Mouse (Mus musculus) macrophage (primary cell): ENCODE results near the gene Kxd1. TPM values are rescaled to one million over a fixed set of nuclear protein-coding genes. Genes with fewer than 3 reads are reported as not detected.

Experiments
- H3K27ac ChIP-seq: fragments of 350-480 bp; formaldehyde crosslinking; 2 replicates; pipeline ENCODE4 v1.9.0; 2021
- H3K36me3 ChIP-seq: fragments of 350-480 bp; formaldehyde crosslinking; 2 replicates; pipeline ENCODE4 v1.9.0; 2021; ENCODE audit errors: inconsistent target
- H3K4me3 ChIP-seq: fragments of 350-480 bp; formaldehyde crosslinking; 2 replicates; pipeline ENCODE4 v1.9.0; 2021; ENCODE audit errors: inconsistent target
- H3K79me2 ChIP-seq: fragments of 350-480 bp; formaldehyde crosslinking; 2 replicates; pipeline ENCODE4 v1.9.0; 2021; ENCODE audit errors: inconsistent target
- WGBS: methylation state at CpG from one replicate; pipeline ENCODE4 v1.1.7; 2026; ENCODE audit warnings: inconsistent platforms; ENCODE audit not compliant: missing documents; 5-methylcytosine and 5-hydroxymethylcytosine counted together
- polyA plus RNA-seq: library from polyadenylated mRNA; stranded (reverse); fragments of 250-400 nt; gene quantifications from 3 replicates; pipeline ENCODE4 v1.2.4, GENCODE M21; 2018; ENCODE audit warnings: inconsistent platforms

The Kxd1 gene
- polyA plus RNA-seq, 1 experiment from 2014 or later = 80.3 TPM

GRCm38 (mm10) chr8:70513441-70513840 is 14.3 kb downstream of the Kxd1 start:
- Histone ChIP-seq H3K4me3 (no peak overlapping the region), H3K79me2 (peaks cover 73% of the 10 kb centered on the region), H3K27ac (no peak overlapping the region), H3K36me3 (peaks cover 42% of the 10 kb centered on the region)
- 21% methylated on average over 2 of the region's 2 CpGs for WGBS

- no peak overlapping the region for H3K4me3 ChIP-seq
Measured at GRCm38 (mm10) chr8:70512253-70512903, 15.4 kb downstream of the Kxd1 start.

GRCm38 (mm10) chr8:70511770-70512169 is 16.0 kb downstream of the Kxd1 start:
- 85% methylated on average over 2 of the region's 2 CpGs for WGBS

More at GRCm38 (mm10) chr8:70512253-70512903, 15.4 kb downstream of the Kxd1 start:
- H3K79me2 ChIP-seq = peaks cover 80% of the 10 kb centered on the region
- H3K27ac ChIP-seq = peak overlapping the region; percentile 85
- peaks cover 38% of the 10 kb centered on the region for H3K36me3 ChIP-seq
- WGBS = 62% methylated on average over 10 of the region's 11 CpGs

GRCm38 (mm10) chr8:70511174-70511573 is 16.6 kb downstream of the Kxd1 start:
- Histone ChIP-seq H3K79me2 (peaks cover 75% of the 10 kb centered on the region), H3K4me3 (peak overlapping the region; percentile 75), H3K36me3 (peaks cover 32% of the 10 kb centered on the region), H3K27ac (peak overlapping the region; percentile 85)
- WGBS = 56% methylated on average over 5 of the region's 6 CpGs

More at GRCm38 (mm10) chr8:70511770-70512169, 16.0 kb downstream of the Kxd1 start:
- H3K36me3 ChIP-seq = peaks cover 37% of the 10 kb centered on the region
- no peak overlapping the region for H3K4me3 ChIP-seq
- peaks cover 80% of the 10 kb centered on the region for H3K79me2 ChIP-seq
- H3K27ac ChIP-seq = peak overlapping the region; percentile 85

- Histone ChIP-seq H3K27ac (peak within 1 kb of the TSS; percentile 85), H3K36me3 (peaks cover 30% of the 10 kb centered on the region), H3K79me2 (peaks cover 70% of the 10 kb centered on the region), H3K4me3 (peak within 1 kb of the TSS; percentile 93)
- WGBS = 3% methylated on average over 74 of the region's 74 CpGs
Measured at GRCm38 (mm10) chr8:70510228-70510915, 17.4 kb downstream of the Kxd1 start, which contains the start of gene Uba52. TSS of gene Uba52 (minus strand) at chr8:70510801.

- Histone ChIP-seq H3K36me3 (peaks cover 23% of the 10 kb centered on the region), H3K79me2 (peaks cover 61% of the 10 kb centered on the region)
- 11% methylated on average over 25 of the region's 25 CpGs for WGBS
Measured at GRCm38 (mm10) chr8:70509281-70509952, 18.3 kb downstream of the Kxd1 start.

GRCm38 (mm10) chr8:70507027-70507393 is 20.7 kb downstream of the Kxd1 start:
- Histone ChIP-seq H3K27ac (no peak overlapping the region), H3K79me2 (peaks cover 39% of the 10 kb centered on the region), H3K36me3 (peaks cover 7% of the 10 kb centered on the region; the same call in 1 of the 2 replicates), H3K4me3 (no peak overlapping the region)
- 85% methylated on average over 5 of the region's 5 CpGs for WGBS

More at GRCm38 (mm10) chr8:70509281-70509952, 18.3 kb downstream of the Kxd1 start:
- H3K4me3 ChIP-seq = peak overlapping the region; percentile 93
- H3K27ac ChIP-seq = peak overlapping the region; percentile 58

GRCm38 (mm10) chr8:70506328-70507026 is 21.3 kb downstream of the Kxd1 start, which contains the start of gene Rex1bd:
TSS of gene Rex1bd (minus strand) at chr8:70506752.
- peak within 1 kb of the TSS; percentile 29 for H3K27ac ChIP-seq
- 9% methylated on average over 27 of the region's 40 CpGs for WGBS
- peak within 1 kb of the TSS; percentile 63 for H3K4me3 ChIP-seq
- H3K36me3 ChIP-seq = peaks cover 7% of the 10 kb centered on the region; the same call in 1 of the 2 replicates
- peaks cover 33% of the 10 kb centered on the region for H3K79me2 ChIP-seq

GRCm38 (mm10) chr8:70505698-70506327 is 21.9 kb downstream of the Kxd1 start:
- WGBS = 48% methylated on average over 27 of the region's 32 CpGs
- Histone ChIP-seq H3K36me3 (peaks cover 7% of the 10 kb centered on the region; the same call in 1 of the 2 replicates), H3K4me3 (peak overlapping the region; percentile 63), H3K79me2 (peaks cover 27% of the 10 kb centered on the region), H3K27ac (peak overlapping the region; percentile 29)

- peaks cover 24% of the 10 kb centered on the region for H3K79me2 ChIP-seq
- peaks cover 7% of the 10 kb centered on the region; the same call in 1 of the 2 replicates for H3K36me3 ChIP-seq
- no peak overlapping the region for H3K27ac ChIP-seq
- WGBS = 89% methylated on average over 3 of the region's 3 CpGs
- H3K4me3 ChIP-seq = no peak overlapping the region
Measured at GRCm38 (mm10) chr8:70504851-70505250, 22.9 kb downstream of the Kxd1 start.

GRCm38 (mm10) chr8:70504291-70504716 is 23.5 kb downstream of the Kxd1 start:
- WGBS = 95% methylated on average over 16 of the region's 16 CpGs
- no peak overlapping the region for H3K27ac ChIP-seq
- no peak overlapping the region for H3K4me3 ChIP-seq
- H3K79me2 ChIP-seq = peaks cover 18% of the 10 kb centered on the region
- H3K36me3 ChIP-seq = peaks cover 7% of the 10 kb centered on the region; the same call in 1 of the 2 replicates

GRCm38 (mm10) chr8:70503062-70503750 is 24.6 kb downstream of the Kxd1 start:
- 19% methylated on average over 40 of the region's 46 CpGs for WGBS
- Histone ChIP-seq H3K4me3 (no peak overlapping the region), H3K27ac (no peak overlapping the region), H3K36me3 (peaks cover 7% of the 10 kb centered on the region; the same call in 1 of the 2 replicates), H3K79me2 (peaks cover 7% of the 10 kb centered on the region; the same call in 1 of the 2 replicates)

- WGBS = 67% methylated on average over 12 of the region's 12 CpGs
- Histone ChIP-seq H3K36me3 (peaks cover 2% of the 10 kb centered on the region; the same call in 1 of the 2 replicates), H3K4me3 (no peak overlapping the region), H3K79me2 (peaks cover 4% of the 10 kb centered on the region; the same call in 1 of the 2 replicates), H3K27ac (no peak overlapping the region)
Measured at GRCm38 (mm10) chr8:70502540-70502939, 25.2 kb downstream of the Kxd1 start.
